Mouse (Mus musculus) heart, embryonic 13.5 days (tissue): ENCODE measurements around the gene Cdc34b. TPM values are rescaled to one million over a fixed set of nuclear protein-coding genes. Genes with fewer than 3 reads are reported as not detected.

Source experiments
- ATAC-seq: fragments of 200-750 bp; cut with Nextera tagmentation; 2 replicates; pipeline ENCODE4 v1.8.0; 2017; ENCODE audit warnings: moderate TSS enrichment; ENCODE audit not compliant: insufficient number of reproducible peaks, low FRiP score, low TSS enrichment; ENCODE audit errors: extremely low read depth
- H3K27ac ChIP-seq: fragments of 300-500 bp; sonication (generic); replicated peaks from 2 replicates; pipeline ENCODE4 v1.5.1; 2015; ENCODE audit warnings: moderate library complexity, mild to moderate bottlenecking, inconsistent platforms
- H3K27me3 ChIP-seq: fragments of 300-500 bp; sonication (generic); replicated peaks from 2 replicates; pipeline ENCODE4 v1.6.1; 2015; ENCODE audit warnings: mild to moderate bottlenecking, inconsistent platforms
- H3K36me3 ChIP-seq: fragments of 300-500 bp; sonication (generic); 2 replicates; pipeline ENCODE4 v1.6.1; 2015; ENCODE audit warnings: mild to moderate bottlenecking, inconsistent platforms
- H3K4me1 ChIP-seq: fragments of 300-500 bp; sonication (generic); 2 replicates; pipeline ENCODE4 v1.6.1; 2015; ENCODE audit warnings: inconsistent platforms
- H3K4me2 ChIP-seq: fragments of 300-500 bp; sonication (generic); 2 replicates; pipeline ENCODE4 v1.6.1; 2015; ENCODE audit warnings: inconsistent platforms, mild to moderate bottlenecking, moderate library complexity
- H3K4me3 ChIP-seq: fragments of 300-500 bp; sonication (generic); 2 replicates; pipeline ENCODE4 v1.5.1; 2015; ENCODE audit warnings: moderate library complexity, mild to moderate bottlenecking, inconsistent platforms
- H3K9ac ChIP-seq: fragments of 300-500 bp; sonication (generic); 2 replicates; pipeline ENCODE4 v1.6.1; 2015; ENCODE audit warnings: inconsistent platforms, mild to moderate bottlenecking, moderate library complexity
- H3K9me3 ChIP-seq: fragments of 300-500 bp; sonication (generic); 2 replicates; pipeline ENCODE4 v1.6.1; 2016; ENCODE audit warnings: inconsistent platforms
- WGBS: fragments of 180-500 bp; shearing (Covaris S2); methylation state at CpG from one replicate; pipeline ENCODE4 v1.1.7; 2015; ENCODE audit warnings: mixed read lengths; 5-methylcytosine and 5-hydroxymethylcytosine counted together
- polyA plus RNA-seq: library from polyadenylated mRNA; unstranded; fragments of >200 nt; fragmentation: Nextera tagmentation; extraction: Ambion mirVana; gene quantifications from 2 replicates; pipeline ENCODE4 v1.2.1, GENCODE M21; 2015

Cdc34b gene
- polyA plus RNA-seq, 1 experiment from 2014 or later = 0.16 TPM

GRCm38 (mm10) chr11:94715622-94716021 lies 26.0 kb upstream of the Cdc34b start:
- WGBS = 81% methylated on average over 5 of the region's 5 CpGs
- Histone ChIP-seq H3K4me1 (peaks cover 25% of the 10 kb centered on the region), H3K9ac (no peak overlapping the region), H3K27ac (no peak overlapping the region), H3K4me2 (no peak overlapping the region), H3K4me3 (no peak overlapping the region), H3K9me3 (no peaks in the 10 kb centered on the region), H3K36me3 (no peaks in the 10 kb centered on the region), H3K27me3 (peaks cover 23% of the 10 kb centered on the region)
- ATAC-seq = no peak

- no peak for ATAC-seq
- Histone ChIP-seq H3K4me1 (peaks cover 25% of the 10 kb centered on the region), H3K4me2 (peak overlapping the region; percentile 39), H3K9ac (0 out of 2 replicates have a peak overlapping the region, but pooled peaks have one; percentile 15), H3K36me3 (no peaks in the 10 kb centered on the region), H3K4me3 (no peak overlapping the region), H3K9me3 (no peaks in the 10 kb centered on the region), H3K27ac (no peak overlapping the region), H3K27me3 (peaks cover 23% of the 10 kb centered on the region)
- WGBS = 8% methylated on average over 9 of the region's 9 CpGs
These were observed 24.8 kb upstream of the Cdc34b start for GRCm38 (mm10) chr11:94716754-94717153.

- 0 out of 2 replicates have a peak overlapping the region, but pooled peaks have one; percentile 15 for H3K9ac ChIP-seq
- H3K27me3 ChIP-seq = peaks cover 23% of the 10 kb centered on the region
- no peaks in the 10 kb centered on the region for H3K36me3 ChIP-seq
- no peaks in the 10 kb centered on the region for H3K9me3 ChIP-seq
- no peak overlapping the region for H3K4me3 ChIP-seq
- WGBS = 32% methylated on average over 11 of the region's 11 CpGs
- peaks cover 25% of the 10 kb centered on the region for H3K4me1 ChIP-seq
- H3K27ac ChIP-seq = no peak overlapping the region
- H3K4me2 ChIP-seq = peak overlapping the region; percentile 39
- ATAC-seq = no peak
These were observed 24.3 kb upstream of the Cdc34b start for GRCm38 (mm10) chr11:94717239-94717638.

- Histone ChIP-seq H3K9me3 (no peaks in the 10 kb centered on the region), H3K4me3 (no peak overlapping the region), H3K4me1 (peaks cover 25% of the 10 kb centered on the region), H3K27ac (no peak overlapping the region), H3K36me3 (no peaks in the 10 kb centered on the region), H3K27me3 (peaks cover 16% of the 10 kb centered on the region), H3K4me2 (no peak overlapping the region), H3K9ac (no peak overlapping the region)
- 77% methylated on average over 7 of the region's 7 CpGs for WGBS
- ATAC-seq = no peak
These were observed 23.3 kb upstream of the Cdc34b start for GRCm38 (mm10) chr11:94718113-94718909.

- H3K9me3 ChIP-seq = no peaks in the 10 kb centered on the region
- H3K4me1 ChIP-seq = peaks cover 25% of the 10 kb centered on the region
- ATAC-seq = no peak
- no peak overlapping the region for H3K27ac ChIP-seq
- WGBS = 91% methylated on average over 2 of the region's 2 CpGs
- no peak overlapping the region for H3K4me3 ChIP-seq
- no peak overlapping the region for H3K4me2 ChIP-seq
- H3K27me3 ChIP-seq = peaks cover 7% of the 10 kb centered on the region
- H3K9ac ChIP-seq = no peak overlapping the region
- no peaks in the 10 kb centered on the region for H3K36me3 ChIP-seq
These were observed 22.4 kb upstream of the Cdc34b start for GRCm38 (mm10) chr11:94719216-94719615.

GRCm38 (mm10) chr11:94727306-94727705 lies 14.3 kb upstream of the Cdc34b start:
- Histone ChIP-seq H3K27me3 (no peaks in the 10 kb centered on the region; the same call in 1 of the 2 replicates), H3K4me2 (no peak overlapping the region), H3K4me1 (no peaks in the 10 kb centered on the region), H3K27ac (no peak overlapping the region), H3K36me3 (no peaks in the 10 kb centered on the region), H3K9ac (no peak overlapping the region), H3K4me3 (no peak overlapping the region), H3K9me3 (no peaks in the 10 kb centered on the region)
- 82% methylated on average over 3 of the region's 3 CpGs for WGBS
- no peak for ATAC-seq

- no peak overlapping the region for H3K9ac ChIP-seq
- H3K27me3 ChIP-seq = no peaks in the 10 kb centered on the region; the same call in 1 of the 2 replicates
- no peak overlapping the region for H3K4me2 ChIP-seq
- no peaks in the 10 kb centered on the region for H3K36me3 ChIP-seq
- WGBS = 77% methylated on average over 3 of the region's 3 CpGs
- H3K9me3 ChIP-seq = no peaks in the 10 kb centered on the region
- no peak for ATAC-seq
- no peak overlapping the region for H3K27ac ChIP-seq
- H3K4me3 ChIP-seq = no peak overlapping the region
- no peaks in the 10 kb centered on the region for H3K4me1 ChIP-seq
These were observed 13.0 kb upstream of the Cdc34b start for GRCm38 (mm10) chr11:94728545-94728944.

GRCm38 (mm10) chr11:94729565-94729964 lies 12.0 kb upstream of the Cdc34b start:
- ATAC-seq = no peak
- no peaks in the 10 kb centered on the region for H3K4me1 ChIP-seq
- H3K36me3 ChIP-seq = no peaks in the 10 kb centered on the region
- H3K9ac ChIP-seq = no peak overlapping the region
- H3K4me2 ChIP-seq = no peak overlapping the region
- no peaks in the 10 kb centered on the region; the same call in 1 of the 2 replicates for H3K27me3 ChIP-seq
- WGBS = 28% methylated on average over 4 of the region's 4 CpGs
- no peak overlapping the region for H3K27ac ChIP-seq
- no peaks in the 10 kb centered on the region for H3K9me3 ChIP-seq
- H3K4me3 ChIP-seq = no peak overlapping the region

- H3K9ac ChIP-seq = no peak overlapping the region
- H3K4me2 ChIP-seq = no peak overlapping the region
- no peaks in the 10 kb centered on the region for H3K9me3 ChIP-seq
- H3K36me3 ChIP-seq = no peaks in the 10 kb centered on the region
- no peak overlapping the region for H3K27ac ChIP-seq
- 25% methylated on average over 5 of the region's 5 CpGs for WGBS
- H3K27me3 ChIP-seq = no peaks in the 10 kb centered on the region; the same call in 1 of the 2 replicates
- no peak for ATAC-seq
- no peaks in the 10 kb centered on the region for H3K4me1 ChIP-seq
- H3K4me3 ChIP-seq = no peak overlapping the region
These were observed 11.3 kb upstream of the Cdc34b start for GRCm38 (mm10) chr11:94730261-94730660.

- H3K27me3 ChIP-seq = no peaks in the 10 kb centered on the region; the same call in 1 of the 2 replicates
- no peak for ATAC-seq
- H3K4me2 ChIP-seq = no peak overlapping the region
- 70% methylated on average over 12 of the region's 12 CpGs for whole genome bisulfite sequencing
- H3K9me3 ChIP-seq = no peaks in the 10 kb centered on the region
- no peaks in the 10 kb centered on the region for H3K4me1 ChIP-seq
- H3K4me3 ChIP-seq = no peak overlapping the region
- H3K27ac ChIP-seq = no peak overlapping the region
- no peaks in the 10 kb centered on the region for H3K36me3 ChIP-seq
- no peak overlapping the region for H3K9ac ChIP-seq
These were observed 10.4 kb upstream of the Cdc34b start for GRCm38 (mm10) chr11:94731229-94731628.

- H3K27ac ChIP-seq = no peak overlapping the region
- no peak overlapping the region for H3K4me3 ChIP-seq
- no peaks in the 10 kb centered on the region for H3K36me3 ChIP-seq
- H3K4me2 ChIP-seq = peak overlapping the region; percentile 27
- H3K4me1 ChIP-seq = no peaks in the 10 kb centered on the region
- no peaks in the 10 kb centered on the region for H3K9me3 ChIP-seq
- H3K9ac ChIP-seq = no peak overlapping the region
- 31% methylated on average over 8 of the region's 8 CpGs for WGBS
- no peaks in the 10 kb centered on the region; the same call in none of the 2 replicates for H3K27me3 ChIP-seq
- ATAC-seq = no peak
These were observed 8.8 kb upstream of the Cdc34b start for GRCm38 (mm10) chr11:94732773-94733172.

- no peak overlapping the region for H3K27ac ChIP-seq
- ATAC-seq = no peak
- no peak overlapping the region for H3K4me3 ChIP-seq
- H3K27me3 ChIP-seq = peaks cover 15% of the 10 kb centered on the region
- H3K4me1 ChIP-seq = no peaks in the 10 kb centered on the region
- no peaks in the 10 kb centered on the region for H3K36me3 ChIP-seq
- H3K4me2 ChIP-seq = no peak overlapping the region
- no peak overlapping the region for H3K9ac ChIP-seq
- no peaks in the 10 kb centered on the region for H3K9me3 ChIP-seq
- 66% methylated on average over 2 of the region's 2 CpGs for WGBS
These were observed 5.8 kb upstream of the Cdc34b start for GRCm38 (mm10) chr11:94735746-94736145.
